Mouse (Mus musculus) thymus, postnatal 36 days (tissue): ENCODE measurements around the gene Itgav.

Experiments used
- DNase-seq, 2 experiments: peaks; one replicate each; pipeline ENCODE4 v3.0.0; 2022; ENCODE audit warnings: mixed read lengths in 2 of 2

The Itgav gene

GRCm38 (mm10) chr2:83723921-83724826 lies at the start of gene Itgav:
Itgav (plus strand) TSS chr2:83724397.
- peak; percentile 88 to 89 for DNase-seq

GRCm38 (mm10) chr2:83674421-83674820 lies 49.8 kb upstream of the Itgav start:
- DNase-seq: no peak

- no peak for DNase-seq
Measured at GRCm38 (mm10) chr2:83674896-83675295, 49.3 kb upstream of the Itgav start.

GRCm38 (mm10) chr2:83675681-83676080 lies 48.5 kb upstream of the Itgav start:
- no peak for DNase-seq

- no peak for DNase-seq
Measured at GRCm38 (mm10) chr2:83676226-83676870, 47.8 kb upstream of the Itgav start.

- no peak for DNase-seq
Measured at GRCm38 (mm10) chr2:83681332-83681731, 42.9 kb upstream of the Itgav start.

- no peak for DNase-seq
Measured at GRCm38 (mm10) chr2:83681785-83682184, 42.4 kb upstream of the Itgav start.

- DNase-seq: no peak
Measured at GRCm38 (mm10) chr2:83682282-83682681, 41.9 kb upstream of the Itgav start.

- no peak for DNase-seq
Measured at GRCm38 (mm10) chr2:83683731-83684519, 40.3 kb upstream of the Itgav start.

- no peak for DNase-seq
Measured at GRCm38 (mm10) chr2:83684691-83685090, 39.5 kb upstream of the Itgav start.

- no peak for DNase-seq
Measured at GRCm38 (mm10) chr2:83690372-83690771, 33.8 kb upstream of the Itgav start.

GRCm38 (mm10) chr2:83692651-83693545 lies 31.3 kb upstream of the Itgav start:
- DNase-seq: no peak

- no peak for DNase-seq
Measured at GRCm38 (mm10) chr2:83694061-83694460, 30.1 kb upstream of the Itgav start.

GRCm38 (mm10) chr2:83695345-83696247 lies 28.6 kb upstream of the Itgav start:
- no peak for DNase-seq

GRCm38 (mm10) chr2:83698484-83698883 lies 25.7 kb upstream of the Itgav start:
- no peak for DNase-seq

- DNase-seq: no peak
Measured at GRCm38 (mm10) chr2:83699324-83699723, 24.9 kb upstream of the Itgav start.

- DNase-seq: no peak
Measured at GRCm38 (mm10) chr2:83700667-83701066, 23.5 kb upstream of the Itgav start.

GRCm38 (mm10) chr2:83702411-83702810 lies 21.8 kb upstream of the Itgav start:
- DNase-seq: no peak

- DNase-seq: no peak
Measured at GRCm38 (mm10) chr2:83705580-83706158, 18.5 kb upstream of the Itgav start.

GRCm38 (mm10) chr2:83709896-83710524 lies 14.2 kb upstream of the Itgav start:
- no peak for DNase-seq
